Mouse (Mus musculus) neural tube, embryonic 11.5 days (tissue): ENCODE measurements around the gene Vmn1r173. TPM values are rescaled to one million over a fixed set of nuclear protein-coding genes. Genes with fewer than 3 reads are reported as not detected.
"Not testable (repeated sequence)": the region's sequence is repeated elsewhere in the genome, so short reads cannot be mapped to it uniquely, and the experiment has no call there.

Experiments used
- ATAC-seq: fragments of 200-750 bp; cut with Nextera tagmentation; 2 replicates; pipeline ENCODE4 v1.8.0; 2017; ENCODE audit warnings: moderate number of reproducible peaks, mild to moderate bottlenecking, moderate TSS enrichment, moderate library complexity; ENCODE audit not compliant: insufficient read depth, low FRiP score, low TSS enrichment
- DNase-seq: peaks from one replicate; pipeline ENCODE4 v3.0.0-alpha.2; 2015; ENCODE audit warnings: low spot score
- H3K27ac ChIP-seq: fragments of 300-500 bp; sonication (generic); 2 replicates; pipeline ENCODE4 v1.5.1; 2014; ENCODE audit warnings: low read depth, mild to moderate bottlenecking, low read length
- H3K27me3 ChIP-seq: fragments of 300-500 bp; sonication (generic); 2 replicates; pipeline ENCODE4 v1.6.1; 2014; ENCODE audit warnings: mild to moderate bottlenecking, low read length, mixed read lengths; ENCODE audit not compliant: control insufficient read depth, insufficient read depth
- H3K36me3 ChIP-seq: fragments of 300-500 bp; sonication (generic); 2 replicates; pipeline ENCODE4 v1.6.1; 2014; ENCODE audit warnings: mild to moderate bottlenecking, low read length, moderate library complexity, mixed read lengths; ENCODE audit not compliant: control insufficient read depth, insufficient read depth
- H3K4me1 ChIP-seq: fragments of 300-500 bp; sonication (generic); 2 replicates; pipeline ENCODE4 v1.6.1; 2014; ENCODE audit warnings: low read length, mixed read lengths; ENCODE audit not compliant: control insufficient read depth, insufficient read depth
- H3K4me2 ChIP-seq: fragments of 300-500 bp; sonication (generic); 2 replicates; pipeline ENCODE4 v1.6.1; 2014; ENCODE audit warnings: low read depth, mild to moderate bottlenecking, moderate library complexity
- H3K4me3 ChIP-seq: fragments of 300-500 bp; sonication (generic); 2 replicates; pipeline ENCODE4 v1.5.1; 2014; ENCODE audit warnings: low read depth, low read length
- H3K9ac ChIP-seq: fragments of 300-500 bp; sonication (generic); 2 replicates; pipeline ENCODE4 v1.6.1; 2014; ENCODE audit warnings: mild to moderate bottlenecking, low read length
- H3K9me3 ChIP-seq: fragments of 300-500 bp; sonication (generic); 2 replicates; pipeline ENCODE4 v1.6.1; 2016; ENCODE audit warnings: low read length; ENCODE audit not compliant: control insufficient read depth
- WGBS: fragments of 180-500 bp; shearing (Covaris S2); extraction: QIAGEN DNeasy Blood & Tissue Kit; methylation state at CpG from one replicate; pipeline ENCODE4 v1.1.7; 2014; 5-methylcytosine and 5-hydroxymethylcytosine counted together
- polyA plus RNA-seq: library from polyadenylated mRNA; unstranded; fragments of >200 nt; fragmentation: Nextera tagmentation; extraction: Ambion mirVana; gene quantifications from 2 replicates; pipeline ENCODE4 v1.2.1, GENCODE M21; 2014

Vmn1r173 gene
- polyA plus RNA-seq, result not detected in 2 replicates

- H3K36me3 ChIP-seq, H3K27ac ChIP-seq, H3K9me3 ChIP-seq, H3K4me2 ChIP-seq, H3K27me3 ChIP-seq, H3K9ac ChIP-seq, DNase-seq, ATAC-seq, H3K4me3 ChIP-seq, H3K4me1 ChIP-seq: not testable (repeated sequence)
- WGBS, result 66% methylated on average over 1 of the region's 1 CpGs
Observed at GRCm38 (mm10) chr7:23700403-23700802, at the start of gene Vmn1r173. Gene Vmn1r173, plus strand, starts transcription at chr7:23700703.

- Histone ChIP-seq H3K9ac (no peak within 1 kb of the TSS), H3K36me3 (no peaks in the 10 kb centered on the region)
- no peak for ATAC-seq
Observed at GRCm38 (mm10) chr7:23658016-23658415, 42.5 kb upstream of the Vmn1r173 start, which contains the start of gene Vmn1r172. Gene Vmn1r172, plus strand, starts transcription at chr7:23658316.

GRCm38 (mm10) chr7:23751970-23752369 is 51.5 kb downstream of the Vmn1r173 start, which contains the start of gene Vmn1r174:
Gene Vmn1r174, plus strand, starts transcription at chr7:23752270.
- not testable (repeated sequence) for H3K36me3 ChIP-seq, H3K9me3 ChIP-seq, DNase-seq, H3K4me1 ChIP-seq, H3K4me2 ChIP-seq, ATAC-seq, H3K27me3 ChIP-seq, H3K9ac ChIP-seq, H3K4me3 ChIP-seq, H3K27ac ChIP-seq
- WGBS, result 64% methylated on average over 1 of the region's 1 CpGs

More at GRCm38 (mm10) chr7:23658016-23658415, 42.5 kb upstream of the Vmn1r173 start, which contains the start of gene Vmn1r172:
- no peaks in the 10 kb centered on the region for H3K27me3 ChIP-seq
- H3K27ac ChIP-seq, result no peak within 1 kb of the TSS
- no peaks in the 10 kb centered on the region for H3K4me1 ChIP-seq
- 67% methylated on average over 2 of the region's 2 CpGs for WGBS
- no peak within 1 kb of the TSS for H3K4me3 ChIP-seq
- no peaks in the 10 kb centered on the region for H3K9me3 ChIP-seq
- no peak within 1 kb of the TSS for H3K4me2 ChIP-seq
- no peak for DNase-seq

Other genes starting within 250 kb of the Vmn1r173 start
- gene Vmn1r167, start 193.5 kb upstream of the Vmn1r173 start, polyA plus RNA-seq, result not detected in 2 replicates
- gene Vmn1r168, start 161.0 kb upstream of the Vmn1r173 start, polyA plus RNA-seq, result not detected in 2 replicates
- not detected in 2 replicates for gene Vmn1r169, start 125.2 kb upstream of the Vmn1r173 start, polyA plus RNA-seq
- gene Vmn1r170, start 94.5 kb upstream of the Vmn1r173 start, polyA plus RNA-seq, result not detected in 2 replicates
- not detected in 2 replicates for gene Vmn1r171, start 70.0 kb upstream of the Vmn1r173 start, polyA plus RNA-seq
- gene Vmn1r172, start 42.4 kb upstream of the Vmn1r173 start, polyA plus RNA-seq, result not detected in 2 replicates
- gene Vmn1r174, start 51.6 kb downstream of the Vmn1r173 start, polyA plus RNA-seq, result not detected in 2 replicates
- not detected in 2 replicates for gene Vmn1r175, start 109.9 kb downstream of the Vmn1r173 start, polyA plus RNA-seq
- gene Vmn1r176, start 136.7 kb downstream of the Vmn1r173 start, polyA plus RNA-seq, result not detected in 2 replicates
- not detected in 2 replicates for gene Vmn1r177, start 165.7 kb downstream of the Vmn1r173 start, polyA plus RNA-seq
- not detected in 2 replicates for gene Vmn1r178, start 191.3 kb downstream of the Vmn1r173 start, polyA plus RNA-seq
- not detected in 2 replicates for gene Vmn1r179, start 226.3 kb downstream of the Vmn1r173 start, polyA plus RNA-seq
- gene Vmn1r180, start 249.9 kb downstream of the Vmn1r173 start, polyA plus RNA-seq, result not detected in 2 replicates